Mouse (Mus musculus) myocyte (in vitro differentiated cells): ENCODE measurements around the gene Fbll1.

Experiments
- CEBPB ChIP-seq: IDR thresholded peaks from 2 replicates; pipeline ENCODE4 v1.6.1; 2011; ENCODE audit warnings: mild to moderate bottlenecking, moderate library complexity; ENCODE audit not compliant: poor library complexity, insufficient read depth, severe bottlenecking
- E2F4 ChIP-seq: IDR thresholded peaks from one replicate; pipeline ENCODE4 v1.6.1; 2011; ENCODE audit warnings: mild to moderate bottlenecking, control low read depth, moderate library complexity; ENCODE audit not compliant: insufficient read depth
- MAX ChIP-seq: IDR thresholded peaks from one replicate; pipeline ENCODE4 v1.6.1; 2011; ENCODE audit warnings: low read depth, mild to moderate bottlenecking, control low read depth
- MYOD1 ChIP-seq, 3 experiments: IDR thresholded peaks; one replicate each; pipeline ENCODE4 v1.6.1; 2011; ENCODE audit warnings: control low read depth in 2 of 3, low read depth in 2 of 3, mild to moderate bottlenecking in 2 of 3, moderate library complexity in 1 of 3; ENCODE audit not compliant: insufficient read length in 2 of 3, control insufficient read depth in 1 of 3
- MYOG ChIP-seq, 3 experiments: IDR thresholded peaks; one replicate each; pipeline ENCODE4 v1.6.1; 2011; ENCODE audit warnings: control low read depth in 2 of 3, low read depth in 2 of 3, mild to moderate bottlenecking in 2 of 3; ENCODE audit not compliant: insufficient read length in 2 of 3, control insufficient read depth in 1 of 3, insufficient read depth in 1 of 3
- POLR2A ChIP-seq: IDR thresholded peaks from one replicate; pipeline ENCODE4 v1.6.1; 2011; ENCODE audit warnings: low read depth, mild to moderate bottlenecking, control low read depth, moderate library complexity; ENCODE audit not compliant: insufficient read length
- POLR2AphosphoS2 ChIP-seq: IDR thresholded peaks from one replicate; pipeline ENCODE4 v1.6.1; 2011; ENCODE audit warnings: low read depth, control low read depth; ENCODE audit not compliant: insufficient read length
- REST ChIP-seq: IDR thresholded peaks from one replicate; pipeline ENCODE4 v1.6.1; 2011; ENCODE audit warnings: mild to moderate bottlenecking, control low read depth, moderate library complexity; ENCODE audit not compliant: insufficient read depth, insufficient read length
- TCF12 ChIP-seq: IDR thresholded peaks from one replicate; pipeline ENCODE4 v1.6.1; 2011; ENCODE audit warnings: mild to moderate bottlenecking, control low read depth; ENCODE audit not compliant: poor library complexity, insufficient read depth, severe bottlenecking
- TCF3 ChIP-seq: IDR thresholded peaks from one replicate; pipeline ENCODE4 v1.6.1; 2011; ENCODE audit warnings: low read depth, control low read depth; ENCODE audit not compliant: insufficient read length
- USF1 ChIP-seq: IDR thresholded peaks from one replicate; pipeline ENCODE4 v1.6.1; 2011; ENCODE audit warnings: low read depth, mild to moderate bottlenecking, control low read depth, moderate library complexity

DNA sequence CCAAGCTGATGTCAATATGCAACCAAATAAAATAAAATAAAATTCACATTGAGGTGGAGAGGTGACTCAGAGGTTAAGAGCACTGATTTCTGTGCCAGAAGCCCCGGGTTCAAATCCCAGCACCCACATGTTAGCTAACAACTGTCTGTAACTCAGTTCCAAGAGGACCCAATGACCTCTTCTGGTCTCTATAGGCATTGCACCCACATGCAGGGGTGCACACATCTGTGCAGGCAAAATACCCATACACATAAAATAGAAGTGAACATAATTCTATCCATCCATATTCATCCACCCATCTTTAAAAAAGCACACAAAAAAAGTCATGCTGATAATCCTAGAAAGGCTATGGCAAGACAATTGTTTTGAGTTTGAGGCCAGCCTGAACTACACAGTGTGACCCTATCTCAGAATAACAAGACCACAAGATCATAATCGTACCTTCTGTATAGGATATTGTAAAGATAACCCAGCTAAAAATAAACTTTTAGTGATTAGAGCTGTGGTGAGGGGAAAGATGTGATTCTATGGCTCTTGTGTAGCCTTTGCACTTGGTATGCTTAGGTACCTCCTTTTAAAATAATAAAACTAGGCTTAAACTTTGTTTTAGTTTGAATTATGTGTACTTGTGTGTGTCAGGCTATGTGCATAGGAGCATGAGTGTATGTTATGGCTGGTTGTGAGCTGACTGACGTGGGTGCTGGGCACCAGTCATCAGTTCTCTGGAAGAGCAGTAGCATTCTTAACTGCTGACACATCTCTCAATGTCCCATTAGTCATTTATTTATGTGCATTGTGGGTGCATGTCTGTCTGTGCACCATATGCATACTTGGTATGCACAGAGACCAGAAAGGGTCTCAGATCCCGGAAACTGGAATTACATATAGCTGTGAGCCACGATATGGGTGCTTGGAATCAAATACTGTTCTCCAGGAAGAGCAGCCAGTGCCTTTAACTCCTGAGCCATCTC lies 38.8 kb upstream of the Fbll1 start:
- TF ChIP-seq MYOD1 (IDR thresholded peaks at IDR 0.05; ENCODE audit: control insufficient read depth in 1 of 3, insufficient read length in 2 of 3, low read depth in 2 of 3) (no peak), CEBPB (no peak), REST (no peak), USF1 (no peak), E2F4 (no peak), POLR2A (no peak), POLR2AphosphoS2 (no peak), TCF12 (no peak), MAX (no peak), TCF3 (no peak), MYOG (IDR thresholded peaks at IDR 0.05; ENCODE audit: control insufficient read depth in 1 of 3, insufficient read depth in 1 of 3, insufficient read length in 2 of 3, low read depth in 2 of 3) (no peak)
